7 mouse cellular contexts compared by ENCODE assay signal in the genomic region with DNA sequence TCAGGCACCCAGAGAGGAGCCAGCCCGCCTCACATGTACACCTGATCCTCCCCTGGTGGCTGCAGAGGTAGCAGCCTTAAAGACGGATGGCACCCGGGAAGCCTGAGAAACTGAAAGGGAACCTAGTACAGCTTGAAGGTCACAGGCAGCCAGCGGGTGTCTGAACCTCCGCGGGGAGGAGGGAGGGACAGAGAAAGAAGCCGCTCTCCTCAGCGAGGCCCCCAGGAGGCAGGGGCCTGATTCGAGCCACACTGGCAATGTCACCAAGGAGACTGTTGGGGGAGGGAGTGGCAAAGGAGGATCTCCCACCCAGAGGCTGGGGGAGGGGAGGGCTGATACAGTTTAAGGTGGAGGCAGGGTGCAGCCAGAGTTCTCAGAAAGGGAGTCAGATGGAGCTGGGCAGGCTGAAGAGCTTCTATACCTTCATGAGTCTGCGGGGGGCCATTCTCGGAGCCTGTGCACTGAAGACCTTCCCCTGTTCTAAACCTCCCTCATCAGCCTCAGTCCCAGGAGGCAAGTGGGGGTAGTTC. TPM values are rescaled to one million over a fixed set of nuclear protein-coding genes. Genes with fewer than 3 reads are reported as not detected.
DNase-seq lines count a peak whose midpoint lies in the region; ATAC-seq and TF ChIP-seq lines count a peak whose summit lies in the region.

No protein-coding gene starts in this region.

- H3K27me3 ChIP-seq in thymus, adult 2 months (ENCODE audit: control insufficient read depth, insufficient read depth, low read length): no peaks in the 10 kb centered on the region; the same call in 1 of the 2 replicates
- peaks cover 9% of the 10 kb centered on the region for H3K27me3 ChIP-seq in embryonic facial prominence, embryonic 11.5 days (ENCODE audit: control insufficient read depth, insufficient read depth, low read length)
- H3K27me3 ChIP-seq in intestine, embryonic 14.5 days (replicated peaks; ENCODE audit: control insufficient read depth, insufficient read depth, low read length): peaks cover 15% of the 10 kb centered on the region; the same call in 1 of the 2 replicates
- H3K27me3 ChIP-seq in midbrain, embryonic 16.5 days (ENCODE audit: control insufficient read depth, insufficient read depth, low read depth, low read length): peaks cover 3% of the 10 kb centered on the region; the same call in 1 of the 2 replicates

- TF ChIP-seq CTCF in thymus, adult 2 months (IDR thresholded peaks at IDR 0.05; ENCODE audit: borderline replicate concordance, control insufficient read depth, extremely low read depth, insufficient read depth, low read length, poor library complexity): 0 out of 2 replicates have a peak, but pooled peaks have one; percentile 11
- TF ChIP-seq CTCF in left cerebral cortex, adult 2 months (IDR thresholded peaks at IDR 0.05): no peak

- 3% methylated on average over 11 of the region's 11 CpGs for WGBS in thymus, adult 2 months
- 3% methylated on average over 11 of the region's 11 CpGs for WGBS in embryonic facial prominence, embryonic 11.5 days
- WGBS in intestine, embryonic 14.5 days: 4% methylated on average over 11 of the region's 11 CpGs
- 6% methylated on average over 10 of the region's 11 CpGs for WGBS in midbrain, embryonic 16.5 days

- H3K9ac ChIP-seq in embryonic facial prominence, embryonic 11.5 days (replicated peaks; ENCODE audit: low read length): peak overlapping the region; percentile 27
- no peak overlapping the region for H3K9ac ChIP-seq in intestine, embryonic 14.5 days (ENCODE audit: low read length)
- H3K9ac ChIP-seq in midbrain, embryonic 16.5 days (ENCODE audit: low read depth, low read length): peak overlapping the region; percentile 16; the same call in 1 of the 2 replicates

- H3K36me3 ChIP-seq in thymus, adult 2 months (ENCODE audit: control insufficient read depth, insufficient read depth, low read length): no peaks in the 10 kb centered on the region
- no peaks in the 10 kb centered on the region for H3K36me3 ChIP-seq in embryonic facial prominence, embryonic 11.5 days (replicated peaks; ENCODE audit: control insufficient read depth, insufficient read depth, low read depth, low read length)
- H3K36me3 ChIP-seq in intestine, embryonic 14.5 days (ENCODE audit: control insufficient read depth, insufficient read depth, low read length): no peaks in the 10 kb centered on the region
- H3K36me3 ChIP-seq in midbrain, embryonic 16.5 days (ENCODE audit: control insufficient read depth, insufficient read depth, low read length): no peaks in the 10 kb centered on the region

- no peak for TF ChIP-seq POLR2A in thymus, adult 2 months (IDR thresholded peaks at IDR 0.05; ENCODE audit: control insufficient read depth, extremely low read depth, insufficient read depth, low read length, poor library complexity)

- H3K4me1 ChIP-seq in thymus, adult 2 months (replicated peaks; ENCODE audit: control insufficient read depth, insufficient read depth, low read length): peaks cover 11% of the 10 kb centered on the region
- H3K4me1 ChIP-seq in embryonic facial prominence, embryonic 11.5 days (ENCODE audit: control insufficient read depth, insufficient read depth, low read length): peaks cover 8% of the 10 kb centered on the region
- H3K4me1 ChIP-seq in intestine, embryonic 14.5 days (replicated peaks; ENCODE audit: control insufficient read depth, insufficient read depth, low read length): peaks cover 14% of the 10 kb centered on the region
- H3K4me1 ChIP-seq in midbrain, embryonic 16.5 days (ENCODE audit: control insufficient read depth, insufficient read depth, low read length): peaks cover 23% of the 10 kb centered on the region

- peak; percentile 37 for DNase-seq in thymus, adult 2 months
- DNase-seq in thymus, adult 18-20 months: no peak
- no peak for DNase-seq in embryonic facial prominence, embryonic 11.5 days (ENCODE audit: low spot score)
- DNase-seq in intestine, embryonic 14.5 days (ENCODE audit: low spot score): peak; percentile 70
- no peak for DNase-seq in right cerebral cortex, postnatal 25 days
- DNase-seq in left cerebral cortex, adult 2 months (ENCODE audit: extremely low spot score in 1 of 2, low spot score in 2 of 2): no peak

- peak overlapping the region; percentile 7; the same call in 1 of the 2 replicates for H3K4me3 ChIP-seq in thymus, adult 2 months (ENCODE audit: control insufficient read depth, insufficient read depth, low read length)
- no peak overlapping the region for H3K4me3 ChIP-seq in embryonic facial prominence, embryonic 11.5 days (ENCODE audit: low read depth, low read length)
- H3K4me3 ChIP-seq in intestine, embryonic 14.5 days (ENCODE audit: low read depth, low read length): no peak overlapping the region
- H3K4me3 ChIP-seq in midbrain, embryonic 16.5 days (ENCODE audit: low read depth, low read length): no peak overlapping the region
- no peak overlapping the region for H3K4me3 ChIP-seq in left cerebral cortex, adult 2 months

- H3K27ac ChIP-seq in thymus, adult 2 months (ENCODE audit: control insufficient read depth, insufficient read depth, low read length): no peak overlapping the region
- no peak overlapping the region for H3K27ac ChIP-seq in embryonic facial prominence, embryonic 11.5 days (replicated peaks; ENCODE audit: low read depth, low read length)
- H3K27ac ChIP-seq in intestine, embryonic 14.5 days (ENCODE audit: low read depth): no peak overlapping the region
- H3K27ac ChIP-seq in midbrain, embryonic 16.5 days (ENCODE audit: low read length): no peak overlapping the region
- H3K27ac ChIP-seq in left cerebral cortex, adult 2 months: no peak overlapping the region

- intact Hi-C loops in left cerebral cortex, adult 2 months (cut with DNase I): no loop called here

- ATAC-seq in embryonic facial prominence, embryonic 11.5 days (replicated peaks; ENCODE audit: insufficient number of reproducible peaks, low FRiP score, low TSS enrichment, low read depth): peak; percentile 53; the same call in 1 of the 2 replicates
- ATAC-seq in intestine, embryonic 14.5 days (replicated peaks; ENCODE audit: low FRiP score, low TSS enrichment, low read depth): peak; percentile 63; the same call in 1 of the 2 replicates
- ATAC-seq in midbrain, embryonic 16.5 days: no peak

- peak overlapping the region; percentile 33 for H3K4me2 ChIP-seq in embryonic facial prominence, embryonic 11.5 days (ENCODE audit: low read depth, low read length)
- H3K4me2 ChIP-seq in intestine, embryonic 14.5 days (ENCODE audit: low read length): peak overlapping the region; percentile 46
- H3K4me2 ChIP-seq in midbrain, embryonic 16.5 days (ENCODE audit: low read length): peak overlapping the region; percentile 34

- no peaks in the 10 kb centered on the region for H3K9me3 ChIP-seq in embryonic facial prominence, embryonic 11.5 days (replicated peaks; ENCODE audit: control insufficient read depth, low read length)
- H3K9me3 ChIP-seq in intestine, embryonic 14.5 days (ENCODE audit: control insufficient read depth, low read length): 0 out of 2 replicates have a peak, but pooled peaks cover 8% of the 10 kb centered on the region
- H3K9me3 ChIP-seq in midbrain, embryonic 16.5 days (replicated peaks; ENCODE audit: control insufficient read depth, low read length, poor library complexity, severe bottlenecking): no peaks in the 10 kb centered on the region; the same call in 1 of the 2 replicates

RNA-seq across cellular contexts. Expression of a gene that starts 6.1 kb away (rescaled TPM):
- 11.8 and 16.1 TPM in 2 replicates for polyA plus RNA-seq in thymus, adult 2 months (2012; rRNA removed)
- 1.8 and 2.1 TPM in 2 replicates for polyA plus RNA-seq in embryonic facial prominence, embryonic 11.5 days (2014; fragmentation: Nextera tagmentation; extraction: Ambion mirVana)
- polyA plus RNA-seq in intestine, embryonic 14.5 days (2014; fragmentation: Nextera tagmentation; extraction: Ambion mirVana): 1.5 and 1.7 TPM in 2 replicates
- polyA plus RNA-seq in midbrain, embryonic 16.5 days (2015; fragmentation: Nextera tagmentation; extraction: Ambion mirVana): 14.3 and 14.7 TPM in 2 replicates
- 10 to 100 TPM; 27.8 to 32.7 TPM for total RNA-seq in left cerebral cortex, adult 2 months (2021)

RNA-seq across cellular contexts. Expression of a gene that starts 40.7 kb away (rescaled TPM):
- polyA plus RNA-seq in thymus, adult 2 months (2012; rRNA removed): 67.3 and 75.6 TPM in 2 replicates
- polyA plus RNA-seq in embryonic facial prominence, embryonic 11.5 days (2014; fragmentation: Nextera tagmentation; extraction: Ambion mirVana): 50.6 and 59.5 TPM in 2 replicates
- polyA plus RNA-seq in intestine, embryonic 14.5 days (2014; fragmentation: Nextera tagmentation; extraction: Ambion mirVana): 40.9 and 42.6 TPM in 2 replicates
- 48.7 and 51.5 TPM in 2 replicates for polyA plus RNA-seq in midbrain, embryonic 16.5 days (2015; fragmentation: Nextera tagmentation; extraction: Ambion mirVana)
- 100 to 1,000 TPM in 1 of 2 experiments, 10 to 100 TPM in 1; 99.7 to 103 TPM for total RNA-seq in left cerebral cortex, adult 2 months (2021)

Comparison
In these comparisons a context has a peak if more than half of its experiments do, and no peak if none do; other contexts are left out.
1. DNase-seq: peak in thymus, adult 2 months (single experiment) and intestine, embryonic 14.5 days (single experiment); none in thymus, adult 18-20 months (0 of 2), embryonic facial prominence, embryonic 11.5 days (single experiment), right cerebral cortex, postnatal 25 days (single experiment) and left cerebral cortex, adult 2 months (0 of 2).
2. Peak in every context shown above with its lines, with median percentiles within 50 percentile points of each other: H3K4me2 ChIP-seq.